Mouse (Mus musculus) cerebellum, postnatal 4 days (tissue): ENCODE data around the gene Cda.

Experiments used
- DNase-seq, 2 experiments: peaks; one replicate each; pipeline ENCODE4 v3.0.0; 2022; ENCODE audit warnings: low spot score in 2 of 2, mixed read lengths in 1 of 2

Cda gene

GRCm38 (mm10) chr4:138367641-138368497 is at the start of gene Cda:
Cda (minus strand) TSS chr4:138367992.
- no peak for DNase-seq

- DNase-seq, result no peak
Observed at GRCm38 (mm10) chr4:138416414-138416813, 48.6 kb upstream of the Cda start.

GRCm38 (mm10) chr4:138415991-138416390 is 48.2 kb upstream of the Cda start:
- DNase-seq, result no peak

GRCm38 (mm10) chr4:138414725-138415124 is 46.9 kb upstream of the Cda start:
- peak in 1 of 2 experiments; percentile 19 for DNase-seq

GRCm38 (mm10) chr4:138411504-138412121 is 43.8 kb upstream of the Cda start:
- DNase-seq, result no peak

- no peak for DNase-seq
Observed at GRCm38 (mm10) chr4:138411011-138411410, 43.2 kb upstream of the Cda start.

GRCm38 (mm10) chr4:138407479-138408194 is 39.8 kb upstream of the Cda start:
- no peak for DNase-seq

- no peak for DNase-seq
Observed at GRCm38 (mm10) chr4:138404806-138405205, 37.0 kb upstream of the Cda start.

- no peak for DNase-seq
Observed at GRCm38 (mm10) chr4:138396711-138397110, 28.9 kb upstream of the Cda start.

- DNase-seq, result peak in 1 of 2 experiments; percentile 46
Observed at GRCm38 (mm10) chr4:138395971-138396645, 28.3 kb upstream of the Cda start, which contains the start of gene Fam43b. Fam43b (minus strand) TSS chr4:138396528.

GRCm38 (mm10) chr4:138395087-138395970 is 27.5 kb upstream of the Cda start:
- peak in 1 of 2 experiments; percentile 24 for DNase-seq

GRCm38 (mm10) chr4:138393703-138394102 is 25.9 kb upstream of the Cda start:
- no peak for DNase-seq

GRCm38 (mm10) chr4:138383789-138384188 is 16.0 kb upstream of the Cda start:
- no peak for DNase-seq

- DNase-seq, result no peak
Observed at GRCm38 (mm10) chr4:138382462-138382861, 14.7 kb upstream of the Cda start.

GRCm38 (mm10) chr4:138380132-138380689 is 12.4 kb upstream of the Cda start:
- no peak for DNase-seq

- peak; percentile 47 to 81 for DNase-seq
Observed at GRCm38 (mm10) chr4:138379091-138379840, 11.5 kb upstream of the Cda start.

- DNase-seq, result no peak
Observed at GRCm38 (mm10) chr4:138377526-138377925, 9.7 kb upstream of the Cda start.

GRCm38 (mm10) chr4:138375117-138375516 is 7.3 kb upstream of the Cda start:
- no peak for DNase-seq

- no peak for DNase-seq
Observed at GRCm38 (mm10) chr4:138370996-138371516, 3.3 kb upstream of the Cda start.
